Mouse (Mus musculus): Measurements from ENCODE around the gene Cttnbp2nl. TPM values are rescaled to one million over a fixed set of nuclear protein-coding genes. Genes with fewer than 3 reads are reported as not detected.

Cttnbp2nl gene
- polyA plus RNA-seq, 1 experiment from 2014 or later, result 40.1 TPM

GRCm38 (mm10) chr3:105040002-105040401 lies 12.9 kb downstream of the Cttnbp2nl start:
- no peaks in the 10 kb centered on the region for H3K9me3 ChIP-seq (replicated peaks)
- 31% methylated on average over 8 of the region's 8 CpGs for WGBS
- peaks cover 72% of the 10 kb centered on the region for H3K4me1 ChIP-seq (replicated peaks)
- H3K4me3 ChIP-seq, result no peak overlapping the region
- peaks cover 43% of the 10 kb centered on the region for H3K36me3 ChIP-seq
- no peak overlapping the region for H3K27ac ChIP-seq (ENCODE audit: poor library complexity, severe bottlenecking)
- H3K9ac ChIP-seq, result peak overlapping the region; percentile 31; the same call in 1 of the 2 replicates
- ATAC-seq (ENCODE audit: insufficient number of reproducible peaks, low FRiP score), result no peak
- no peaks in the 10 kb centered on the region for H3K27me3 ChIP-seq (replicated peaks)
- no peak overlapping the region; the same call in 1 of the 2 replicates for H3K4me2 ChIP-seq

GRCm38 (mm10) chr3:105037240-105037770 lies 15.6 kb downstream of the Cttnbp2nl start:
- Histone ChIP-seq H3K27ac (ENCODE audit: poor library complexity, severe bottlenecking) (peak overlapping the region; percentile 48; the same call in 1 of the 2 replicates), H3K4me3 (no peak overlapping the region), H3K36me3 (peaks cover 68% of the 10 kb centered on the region), H3K9me3 (replicated peaks) (no peaks in the 10 kb centered on the region), H3K27me3 (replicated peaks) (no peaks in the 10 kb centered on the region), H3K9ac (peak overlapping the region; percentile 27; the same call in 1 of the 2 replicates), H3K4me2 (no peak overlapping the region), H3K4me1 (replicated peaks) (peaks cover 48% of the 10 kb centered on the region)
- WGBS, result 79% methylated on average over 6 of the region's 6 CpGs
- no peak for ATAC-seq (ENCODE audit: insufficient number of reproducible peaks, low FRiP score)

GRCm38 (mm10) chr3:105036281-105036847 lies 16.6 kb downstream of the Cttnbp2nl start:
- peaks cover 41% of the 10 kb centered on the region for H3K4me1 ChIP-seq (replicated peaks)
- ATAC-seq (ENCODE audit: insufficient number of reproducible peaks, low FRiP score), result 0 out of 2 replicates have a peak, but pooled peaks have one; percentile 46
- H3K9ac ChIP-seq, result no peak overlapping the region
- peak overlapping the region; percentile 48 for H3K27ac ChIP-seq (ENCODE audit: poor library complexity, severe bottlenecking)
- no peaks in the 10 kb centered on the region for H3K9me3 ChIP-seq (replicated peaks)
- no peak overlapping the region for H3K4me3 ChIP-seq
- H3K4me2 ChIP-seq, result no peak overlapping the region
- WGBS, result 62% methylated on average over 10 of the region's 10 CpGs
- peaks cover 76% of the 10 kb centered on the region for H3K36me3 ChIP-seq
- H3K27me3 ChIP-seq (replicated peaks), result no peaks in the 10 kb centered on the region

- Histone ChIP-seq H3K4me1 (replicated peaks) (peaks cover 52% of the 10 kb centered on the region), H3K9me3 (replicated peaks) (no peaks in the 10 kb centered on the region), H3K9ac (0 out of 2 replicates have a peak overlapping the region, but pooled peaks have one; percentile 25), H3K27me3 (replicated peaks) (no peaks in the 10 kb centered on the region), H3K4me2 (no peak overlapping the region), H3K4me3 (no peak overlapping the region), H3K27ac (ENCODE audit: poor library complexity, severe bottlenecking) (peak overlapping the region; percentile 71), H3K36me3 (peaks cover 35% of the 10 kb centered on the region)
- 49% methylated on average over 10 of the region's 10 CpGs for WGBS
- peak; percentile 36; the same call in 1 of the 2 replicates for ATAC-seq (ENCODE audit: insufficient number of reproducible peaks, low FRiP score)
Observed at GRCm38 (mm10) chr3:105023371-105024005, 29.5 kb downstream of the Cttnbp2nl start.

GRCm38 (mm10) chr3:105019826-105020692 lies 32.9 kb downstream of the Cttnbp2nl start:
- no peak overlapping the region for H3K4me2 ChIP-seq
- no peaks in the 10 kb centered on the region for H3K9me3 ChIP-seq (replicated peaks)
- peak overlapping the region; percentile 76 for H3K27ac ChIP-seq (ENCODE audit: poor library complexity, severe bottlenecking)
- H3K4me1 ChIP-seq (replicated peaks), result peaks cover 85% of the 10 kb centered on the region
- no peaks in the 10 kb centered on the region for H3K27me3 ChIP-seq (replicated peaks)
- peaks cover 21% of the 10 kb centered on the region for H3K36me3 ChIP-seq
- no peak overlapping the region for H3K9ac ChIP-seq
- H3K4me3 ChIP-seq, result no peak overlapping the region
- ATAC-seq (ENCODE audit: insufficient number of reproducible peaks, low FRiP score), result peak; percentile 37; the same call in 1 of the 2 replicates
- 33% methylated on average over 12 of the region's 12 CpGs for WGBS

GRCm38 (mm10) chr3:105018783-105019105 lies 34.2 kb downstream of the Cttnbp2nl start:
- Histone ChIP-seq H3K36me3 (peaks cover 14% of the 10 kb centered on the region), H3K4me1 (replicated peaks) (peaks cover 84% of the 10 kb centered on the region), H3K27ac (ENCODE audit: poor library complexity, severe bottlenecking) (peak overlapping the region; percentile 68), H3K9me3 (replicated peaks) (no peaks in the 10 kb centered on the region), H3K4me2 (no peak overlapping the region), H3K9ac (no peak overlapping the region), H3K4me3 (no peak overlapping the region), H3K27me3 (replicated peaks) (no peaks in the 10 kb centered on the region)
- no peak for ATAC-seq (ENCODE audit: insufficient number of reproducible peaks, low FRiP score)
- WGBS, result 70% methylated on average over 6 of the region's 6 CpGs

- peaks cover 84% of the 10 kb centered on the region for H3K4me1 ChIP-seq (replicated peaks)
Observed at GRCm38 (mm10) chr3:105018085-105018782, 34.7 kb downstream of the Cttnbp2nl start.

GRCm38 (mm10) chr3:105017314-105017713 lies 35.6 kb downstream of the Cttnbp2nl start:
- Histone ChIP-seq H3K4me1 (replicated peaks) (peaks cover 84% of the 10 kb centered on the region), H3K4me2 (no peak overlapping the region), H3K27me3 (replicated peaks) (no peaks in the 10 kb centered on the region), H3K9ac (no peak overlapping the region), H3K4me3 (no peak overlapping the region), H3K9me3 (replicated peaks) (no peaks in the 10 kb centered on the region), H3K27ac (ENCODE audit: poor library complexity, severe bottlenecking) (peak overlapping the region; percentile 71), H3K36me3 (peaks cover 6% of the 10 kb centered on the region)
- no peak for ATAC-seq (ENCODE audit: insufficient number of reproducible peaks, low FRiP score)
- WGBS, result 21% methylated on average over 8 of the region's 8 CpGs

More at GRCm38 (mm10) chr3:105018085-105018782, 34.7 kb downstream of the Cttnbp2nl start:
- H3K4me3 ChIP-seq, result no peak overlapping the region
- no peaks in the 10 kb centered on the region for H3K9me3 ChIP-seq (replicated peaks)
- H3K9ac ChIP-seq, result no peak overlapping the region
- ATAC-seq (ENCODE audit: insufficient number of reproducible peaks, low FRiP score), result 0 out of 2 replicates have a peak, but pooled peaks have one; percentile 16
- H3K27ac ChIP-seq (ENCODE audit: poor library complexity, severe bottlenecking), result peak overlapping the region; percentile 70
- H3K27me3 ChIP-seq (replicated peaks), result no peaks in the 10 kb centered on the region
- peaks cover 14% of the 10 kb centered on the region for H3K36me3 ChIP-seq
- H3K4me2 ChIP-seq, result no peak overlapping the region
- WGBS, result 61% methylated on average over 10 of the region's 10 CpGs

GRCm38 (mm10) chr3:105016204-105016603 lies 36.7 kb downstream of the Cttnbp2nl start:
- H3K4me3 ChIP-seq, result no peak overlapping the region
- peak overlapping the region; percentile 71; the same call in 1 of the 2 replicates for H3K27ac ChIP-seq (ENCODE audit: poor library complexity, severe bottlenecking)
- peaks cover 9% of the 10 kb centered on the region for H3K36me3 ChIP-seq
- no peaks in the 10 kb centered on the region for H3K9me3 ChIP-seq (replicated peaks)
- ATAC-seq (ENCODE audit: insufficient number of reproducible peaks, low FRiP score), result no peak
- no peaks in the 10 kb centered on the region for H3K27me3 ChIP-seq (replicated peaks)
- H3K9ac ChIP-seq, result no peak overlapping the region
- WGBS, result 64% methylated on average over 7 of the region's 7 CpGs
- H3K4me1 ChIP-seq (replicated peaks), result peaks cover 86% of the 10 kb centered on the region
- H3K4me2 ChIP-seq, result no peak overlapping the region

- Histone ChIP-seq H3K9me3 (replicated peaks) (no peaks in the 10 kb centered on the region), H3K4me3 (no peak overlapping the region), H3K36me3 (peaks cover 22% of the 10 kb centered on the region), H3K9ac (no peak overlapping the region), H3K27me3 (replicated peaks) (no peaks in the 10 kb centered on the region), H3K4me1 (replicated peaks) (peaks cover 73% of the 10 kb centered on the region), H3K27ac (ENCODE audit: poor library complexity, severe bottlenecking) (no peak overlapping the region), H3K4me2 (no peak overlapping the region)
- ATAC-seq (ENCODE audit: insufficient number of reproducible peaks, low FRiP score), result no peak
- 38% methylated on average over 2 of the region's 2 CpGs for WGBS
Observed at GRCm38 (mm10) chr3:105014908-105015307, 38.0 kb downstream of the Cttnbp2nl start.
